Mouse (Mus musculus) MEL-GATA-1-ER (cell line): Measurements from ENCODE around the gene Sec14l5.
"Not testable (repeated sequence)": the region's sequence is repeated elsewhere in the genome, so short reads cannot be mapped to it uniquely, and the experiment has no call there.

Experiments used
- DNase-seq: peaks from one replicate; pipeline ENCODE4 v3.0.0-alpha.2; 2012; ENCODE audit warnings: low read depth; ENCODE audit errors: extremely low read depth

Gene Sec14l5

GRCm38 (mm10) chr16:5214126-5214525 lies 67.2 kb downstream of the Sec14l5 start:
- DNase-seq = no peak

GRCm38 (mm10) chr16:5216686-5217085 lies 69.8 kb downstream of the Sec14l5 start:
- DNase-seq = no peak

- no peak for DNase-seq
Measured at GRCm38 (mm10) chr16:5217341-5218133, 70.6 kb downstream of the Sec14l5 start.

GRCm38 (mm10) chr16:5221403-5221802 lies 74.5 kb downstream of the Sec14l5 start:
- DNase-seq = no peak

GRCm38 (mm10) chr16:5222140-5222539 lies 75.2 kb downstream of the Sec14l5 start, which contains the start of gene AU021092:
Gene AU021092 (minus strand): TSS chr16:5222299.
- no peak for DNase-seq

GRCm38 (mm10) chr16:5226534-5226933 lies 79.6 kb downstream of the Sec14l5 start:
- not testable (repeated sequence) for DNase-seq

GRCm38 (mm10) chr16:5227501-5227900 lies 80.6 kb downstream of the Sec14l5 start:
- DNase-seq = not testable (repeated sequence)

GRCm38 (mm10) chr16:5228103-5228502 lies 81.2 kb downstream of the Sec14l5 start:
- DNase-seq = not testable (repeated sequence)

GRCm38 (mm10) chr16:5232982-5233381 lies 86.1 kb downstream of the Sec14l5 start:
- no peak for DNase-seq

- DNase-seq = peak; percentile 89
Measured at GRCm38 (mm10) chr16:5233418-5234313, 86.8 kb downstream of the Sec14l5 start, which contains the start of gene Alg1. Gene Alg1 (plus strand): TSS chr16:5233621.
